Mouse (Mus musculus): Measurements from ENCODE around the gene Trem2.

- TF ChIP-seq CTCF (IDR thresholded peaks at IDR 0.05; ENCODE audit: extremely low read depth, insufficient read depth, low read length) (no peak), POLR2A (IDR thresholded peaks at IDR 0.05; ENCODE audit: extremely low read depth, insufficient read depth, low read length) (no peak)
Observed at GRCm38 (mm10) chr17:48300199-48300598, 46.0 kb upstream of the Trem2 start.

Data from cortical plate, adult 2 months (tissue).